Mouse (Mus musculus) liver, adult 2 months (tissue): ENCODE measurements around the gene Gm9733.

Source experiments
- CTCF ChIP-seq: fragments of 200-500 bp; IDR thresholded peaks from 2 replicates; pipeline ENCODE4 v1.5.1; 2011; ENCODE audit warnings: low read depth, low read length, control low read depth
- POLR2A ChIP-seq: fragments of 200-500 bp; IDR thresholded peaks from 2 replicates; pipeline ENCODE4 v1.6.1; 2011; ENCODE audit warnings: low read length, control low read depth; ENCODE audit not compliant: insufficient read depth; ENCODE audit errors: extremely low read depth

DNA sequence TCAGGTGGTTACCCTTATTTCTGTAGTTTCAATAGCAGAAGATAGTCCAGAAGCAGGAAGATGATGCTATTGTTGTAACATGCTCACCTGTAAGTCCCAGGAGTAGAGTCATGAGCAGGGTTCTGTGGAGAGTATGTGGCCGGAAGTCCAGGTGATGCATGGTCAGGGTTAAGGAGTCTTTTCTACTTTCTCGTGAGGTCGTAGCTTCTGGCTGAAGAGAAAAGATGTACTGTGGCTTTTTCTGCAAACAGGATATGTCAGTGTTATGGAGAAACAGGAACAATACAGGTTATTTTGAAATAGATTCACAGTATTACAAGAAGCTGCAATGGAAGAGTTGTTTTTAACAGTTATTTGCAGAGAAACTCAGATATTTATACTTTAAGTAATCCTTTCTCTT lies at the start of gene Gm9733:
- TF ChIP-seq POLR2A (no peak), CTCF (no peak)
